9 mouse cellular contexts compared by ENCODE assay signal in genomic region chr19:5910221-5910620, GRCm38 (mm10). TPM values are rescaled to one million over a fixed set of nuclear protein-coding genes. Genes with fewer than 3 reads are reported as not detected.
A peak's percentile ranks its signal among the peaks of the same experiment; 100 is the strongest.
DNase-seq lines count a peak whose midpoint lies in the region; ATAC-seq lines count a peak whose summit lies in the region.
"Had no signal": no experiment of that assay in that cellular context is flagged by ENCODE, and none has a peak within 500 bp of the region (broad histone marks: within the 10 kb centered on the region; RNA-seq: fewer than 3 reads in every experiment).

No protein-coding gene starts in this region.

- H3K9me3 ChIP-seq in heart, embryonic 12.5 days (replicated peaks): no peaks in the 10 kb centered on the region
- no peaks in the 10 kb centered on the region for H3K9me3 ChIP-seq in hindbrain, embryonic 11.5 days (ENCODE audit: control insufficient read depth, low read length)
- no peaks in the 10 kb centered on the region for H3K9me3 ChIP-seq in midbrain, embryonic 11.5 days (ENCODE audit: control insufficient read depth, low read length)

- peak overlapping the region; percentile 25; the same call in 1 of the 2 replicates for H3K4me3 ChIP-seq in heart, embryonic 12.5 days
- H3K4me3 ChIP-seq in hindbrain, embryonic 11.5 days (ENCODE audit: low read depth, low read length): no peak overlapping the region
- H3K4me3 ChIP-seq in midbrain, embryonic 11.5 days (ENCODE audit: low read depth, low read length): no peak overlapping the region

- peaks cover 25% of the 10 kb centered on the region for H3K4me1 ChIP-seq in heart, embryonic 12.5 days (replicated peaks)
- peaks cover 10% of the 10 kb centered on the region for H3K4me1 ChIP-seq in hindbrain, embryonic 11.5 days (replicated peaks; ENCODE audit: control insufficient read depth, insufficient read depth, low read length)
- peaks cover 22% of the 10 kb centered on the region for H3K4me1 ChIP-seq in midbrain, embryonic 11.5 days (ENCODE audit: control insufficient read depth, insufficient read depth, low read length)

- H3K27me3 ChIP-seq in heart, embryonic 12.5 days (replicated peaks): no peaks in the 10 kb centered on the region
- no peaks in the 10 kb centered on the region for H3K27me3 ChIP-seq in hindbrain, embryonic 11.5 days (ENCODE audit: control insufficient read depth, insufficient read depth, low read length)
- no peaks in the 10 kb centered on the region for H3K27me3 ChIP-seq in midbrain, embryonic 11.5 days (ENCODE audit: control insufficient read depth, insufficient read depth, low read length)

- H3K4me2 ChIP-seq in heart, embryonic 12.5 days: peak overlapping the region; percentile 52
- H3K4me2 ChIP-seq in hindbrain, embryonic 11.5 days (replicated peaks; ENCODE audit: low read depth, low read length): peak overlapping the region; percentile 1
- H3K4me2 ChIP-seq in midbrain, embryonic 11.5 days: peak overlapping the region; percentile 8; the same call in 1 of the 2 replicates

- H3K9ac ChIP-seq in heart, embryonic 12.5 days: peak overlapping the region; percentile 10; the same call in 1 of the 2 replicates
- no peak overlapping the region; the same call in 1 of the 2 replicates for H3K9ac ChIP-seq in hindbrain, embryonic 11.5 days (ENCODE audit: low read depth, low read length)
- 0 out of 2 replicates have a peak overlapping the region, but pooled peaks have one; percentile 6 for H3K9ac ChIP-seq in midbrain, embryonic 11.5 days (ENCODE audit: low read length)

- intact Hi-C loops in heart, postnatal 14 days (cut with DNase I): loop anchor here (2.0 kb wide), 1 partner anchor 15 kb away; the partner anchor contains the start of gene Tigd3

- no peak for ATAC-seq in heart, embryonic 12.5 days (ENCODE audit: insufficient number of reproducible peaks, low FRiP score)
- ATAC-seq in hindbrain, embryonic 11.5 days (ENCODE audit: low FRiP score): no peak
- ATAC-seq in midbrain, embryonic 11.5 days (ENCODE audit: low FRiP score): no peak

- peak overlapping the region; percentile 14; the same call in 1 of the 2 replicates for H3K27ac ChIP-seq in heart, embryonic 12.5 days (ENCODE audit: poor library complexity, severe bottlenecking)
- no peak overlapping the region for H3K27ac ChIP-seq in hindbrain, embryonic 11.5 days (ENCODE audit: low read depth, low read length)
- no peak overlapping the region for H3K27ac ChIP-seq in midbrain, embryonic 11.5 days (ENCODE audit: low read depth, low read length)

- no peak for DNase-seq in heart, postnatal 14 days
- peak; percentile 64 for DNase-seq in NIH3T3 (ENCODE audit: low read depth)
- no peak for DNase-seq in hindbrain, embryonic 11.5 days (ENCODE audit: low spot score)
- peak; percentile 78 for DNase-seq in midbrain, embryonic 11.5 days (ENCODE audit: low spot score, missing footprints)
- DNase-seq in thymus, postnatal 4 days: no peak
- no peak for DNase-seq in urinary bladder, postnatal 36 days (ENCODE audit: low spot score in 2 of 2)
- no peak for DNase-seq in left cerebral cortex, adult 9 months (ENCODE audit: low spot score in 2 of 2)

- peaks cover 31% of the 10 kb centered on the region for H3K36me3 ChIP-seq in heart, embryonic 12.5 days
- H3K36me3 ChIP-seq in hindbrain, embryonic 11.5 days (ENCODE audit: control insufficient read depth, insufficient read depth, low read length): no peaks in the 10 kb centered on the region
- H3K36me3 ChIP-seq in midbrain, embryonic 11.5 days (ENCODE audit: control insufficient read depth, insufficient read depth, low read length): peaks cover 11% of the 10 kb centered on the region

- 50% methylated on average over 6 of the region's 6 CpGs for WGBS in heart, embryonic 12.5 days
- 76% methylated on average over 6 of the region's 6 CpGs for WGBS in hindbrain, embryonic 11.5 days
- 71% methylated on average over 6 of the region's 6 CpGs for WGBS in midbrain, embryonic 11.5 days

RNA-seq across cellular contexts. Expression of gene Dpf2, which starts 2.6 kb away (rescaled TPM):
- 111 and 118 TPM in 2 replicates for polyA plus RNA-seq in heart, embryonic 12.5 days (2016; fragmentation: Nextera tagmentation; extraction: Ambion mirVana)
- total RNA-seq in heart, postnatal 14 days (2021): 100 to 1,000 TPM; 101 TPM
- 154 and 171 TPM in 2 replicates for polyA plus RNA-seq in hindbrain, embryonic 11.5 days (2014; fragmentation: Nextera tagmentation; extraction: Ambion mirVana)
- 200 and 203 TPM in 2 replicates for polyA plus RNA-seq in midbrain, embryonic 11.5 days (2014; fragmentation: Nextera tagmentation; extraction: Ambion mirVana)

RNA-seq across cellular contexts. Expression of gene Cdc42ep2, which starts 14.4 kb away (rescaled TPM):
- 6.5 and 7.3 TPM in 2 replicates for polyA plus RNA-seq in heart, embryonic 12.5 days (2016; fragmentation: Nextera tagmentation; extraction: Ambion mirVana)
- 10 to 100 TPM in 1 of 2 experiments, 1 to 10 TPM in 1; 9.9 to 12.0 TPM for total RNA-seq in heart, postnatal 14 days (2021)
- polyA plus RNA-seq in hindbrain, embryonic 11.5 days (2014; fragmentation: Nextera tagmentation; extraction: Ambion mirVana): 3.4 TPM in 2 replicates
- polyA plus RNA-seq in midbrain, embryonic 11.5 days (2014; fragmentation: Nextera tagmentation; extraction: Ambion mirVana): 2.2 and 2.5 TPM in 2 replicates
- total RNA-seq: hematopoietic stem cell, adult 5-6 weeks had no signal

RNA-seq across cellular contexts. Expression of gene Tigd3, which starts 16.3 kb away (rescaled TPM):
- polyA plus RNA-seq in heart, embryonic 12.5 days (2016; fragmentation: Nextera tagmentation; extraction: Ambion mirVana): 1.5 and 1.9 TPM in 2 replicates
- under 1 TPM; 0.79 to 0.93 TPM for total RNA-seq in heart, postnatal 14 days (2021)
- 7.0 and 7.5 TPM in 2 replicates for polyA plus RNA-seq in hindbrain, embryonic 11.5 days (2014; fragmentation: Nextera tagmentation; extraction: Ambion mirVana)
- polyA plus RNA-seq in midbrain, embryonic 11.5 days (2014; fragmentation: Nextera tagmentation; extraction: Ambion mirVana): 7.3 and 8.3 TPM in 2 replicates

RNA-seq across cellular contexts. Expression of gene Slc25a45, which starts 32.6 kb away (rescaled TPM):
- 3.5 and 3.9 TPM in 2 replicates for polyA plus RNA-seq in heart, embryonic 12.5 days (2016; fragmentation: Nextera tagmentation; extraction: Ambion mirVana)
- total RNA-seq in heart, postnatal 14 days (2021): 1 to 10 TPM; 3.3 to 4.5 TPM
- 1.0 and 1.1 TPM in 2 replicates for polyA plus RNA-seq in hindbrain, embryonic 11.5 days (2014; fragmentation: Nextera tagmentation; extraction: Ambion mirVana)
- polyA plus RNA-seq in midbrain, embryonic 11.5 days (2014; fragmentation: Nextera tagmentation; extraction: Ambion mirVana): 1.1 and 1.8 TPM in 2 replicates

RNA-seq across cellular contexts. Expression of gene Frmd8, which starts 35.1 kb away (rescaled TPM):
- polyA plus RNA-seq in heart, embryonic 12.5 days (2016; fragmentation: Nextera tagmentation; extraction: Ambion mirVana): 33.7 and 34.2 TPM in 2 replicates
- total RNA-seq in heart, postnatal 14 days (2021): 10 to 100 TPM; 15.6 to 15.8 TPM
- polyA plus RNA-seq in hindbrain, embryonic 11.5 days (2014; fragmentation: Nextera tagmentation; extraction: Ambion mirVana): 14.9 and 15.8 TPM in 2 replicates
- polyA plus RNA-seq in midbrain, embryonic 11.5 days (2014; fragmentation: Nextera tagmentation; extraction: Ambion mirVana): 11.5 and 14.0 TPM in 2 replicates

Comparison
In these comparisons a context has a peak if more than half of its experiments do, and no peak if none do; other contexts are left out.
1. H3K4me2 ChIP-seq: peak in every context shown above with its lines; median percentile 52 in heart, embryonic 12.5 days; 8 in midbrain, embryonic 11.5 days; 1 in hindbrain, embryonic 11.5 days.
2. DNase-seq: peak in NIH3T3 (single experiment) and midbrain, embryonic 11.5 days (single experiment); none in heart, postnatal 14 days (0 of 2), hindbrain, embryonic 11.5 days (single experiment), thymus, postnatal 4 days (single experiment), urinary bladder, postnatal 36 days (0 of 2) and left cerebral cortex, adult 9 months (0 of 2).